Mouse (Mus musculus) lung, adult 2 months (tissue): Measurements from ENCODE around the gene Tgtp2.

Source experiments
- CTCF ChIP-seq: fragments of 200-500 bp; IDR thresholded peaks from 2 replicates; pipeline ENCODE4 v1.5.1; 2011; ENCODE audit warnings: mild to moderate bottlenecking, low read length, control low read depth; ENCODE audit not compliant: insufficient read depth
- POLR2A ChIP-seq: fragments of 200-500 bp; IDR thresholded peaks from 2 replicates; pipeline ENCODE4 v1.6.1; 2011; ENCODE audit warnings: low read depth, mild to moderate bottlenecking, control low read depth, low read length, borderline replicate concordance; ENCODE audit errors: extremely low read depth

DNA sequence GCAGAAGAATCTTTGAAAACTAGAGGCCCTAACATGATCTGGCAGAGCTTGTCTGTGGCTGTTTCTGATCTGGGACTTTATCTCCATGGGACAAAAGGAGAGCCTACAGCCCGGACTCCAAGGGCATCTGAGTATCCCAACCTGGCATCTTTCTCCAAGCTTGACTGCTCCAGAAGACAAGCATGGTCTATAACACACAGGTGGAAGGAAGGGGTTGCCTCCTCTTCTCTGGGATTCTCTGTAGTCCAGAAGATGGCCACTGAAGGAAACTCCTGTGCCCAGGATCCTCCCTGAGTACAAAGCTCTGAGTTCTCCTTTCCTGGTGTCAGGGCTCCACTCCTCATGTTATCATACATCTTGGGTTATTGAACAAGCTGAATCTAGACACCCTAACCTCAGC, 16.6 kb upstream of the Tgtp2 start:
- no peak for TF ChIP-seq POLR2A
- no peak for TF ChIP-seq CTCF
